Mouse (Mus musculus) stomach, postnatal 0 days (tissue): Measurements from ENCODE around the gene Car4. TPM values are rescaled to one million over a fixed set of nuclear protein-coding genes. Genes with fewer than 3 reads are reported as not detected.

Source experiments
- ATAC-seq: fragments of 200-750 bp; cut with Nextera tagmentation; 2 replicates; pipeline ENCODE4 v1.8.0; 2017; ENCODE audit not compliant: low FRiP score, low TSS enrichment
- DNase-seq: peaks from one replicate; pipeline ENCODE4 v3.0.0-alpha.2; 2016; ENCODE audit warnings: low spot score
- H3K27ac ChIP-seq: fragments of 300-500 bp; sonication (generic); replicated peaks from 2 replicates; pipeline ENCODE4 v1.5.1; 2014; ENCODE audit warnings: mild to moderate bottlenecking, control low read depth
- H3K27me3 ChIP-seq: fragments of 300-500 bp; sonication (generic); 2 replicates; pipeline ENCODE4 v1.6.1; 2014; ENCODE audit warnings: low read length; ENCODE audit not compliant: control insufficient read depth, insufficient read depth
- H3K36me3 ChIP-seq: fragments of 300-500 bp; sonication (generic); 2 replicates; pipeline ENCODE4 v1.6.1; 2014; ENCODE audit warnings: low read length, mixed read lengths; ENCODE audit not compliant: control insufficient read depth, insufficient read depth
- H3K4me1 ChIP-seq: fragments of 300-500 bp; sonication (generic); replicated peaks from 2 replicates; pipeline ENCODE4 v1.6.1; 2014; ENCODE audit warnings: antibody characterized with exemption; ENCODE audit not compliant: control insufficient read depth, insufficient read depth
- H3K4me2 ChIP-seq: fragments of 300-500 bp; sonication (generic); replicated peaks from 2 replicates; pipeline ENCODE4 v1.6.1; 2014; ENCODE audit warnings: low read depth, mild to moderate bottlenecking, control low read depth, moderate library complexity
- H3K4me3 ChIP-seq: fragments of 300-500 bp; sonication (generic); 2 replicates; pipeline ENCODE4 v1.5.1; 2014; ENCODE audit warnings: low read depth, low read length, control low read depth
- H3K9ac ChIP-seq: fragments of 300-500 bp; sonication (generic); 2 replicates; pipeline ENCODE4 v1.6.1; 2014; ENCODE audit warnings: mild to moderate bottlenecking, low read length, control low read depth, mixed read lengths
- H3K9me3 ChIP-seq: fragments of 300-500 bp; sonication (generic); 2 replicates; pipeline ENCODE4 v1.6.1; 2016; ENCODE audit warnings: low read length; ENCODE audit not compliant: control insufficient read depth
- CTCF ChIP-seq: IDR thresholded peaks from 2 replicates; pipeline ENCODE4 v1.5.1; 2016; ENCODE audit warnings: antibody characterized with exemption, low read depth, mild to moderate bottlenecking, moderate library complexity
- EP300 ChIP-seq: optimal IDR thresholded peaks from 2 replicates; pipeline ENCODE3; 2016; ENCODE audit warnings: antibody characterized with exemption
- WGBS: fragments of 180-500 bp; shearing (Covaris S2); extraction: QIAGEN DNeasy Blood & Tissue Kit; methylation state at CpG from one replicate; pipeline ENCODE4 v1.1.7; 2014; 5-methylcytosine and 5-hydroxymethylcytosine counted together
- polyA plus RNA-seq: library from polyadenylated mRNA; unstranded; fragments of >200 nt; fragmentation: Nextera tagmentation; extraction: Ambion mirVana; gene quantifications from 2 replicates; pipeline ENCODE4 v1.2.1, GENCODE M21; 2015

The Car4 gene
- 1.3 and 1.5 TPM in 2 replicates for polyA plus RNA-seq

GRCm38 (mm10) chr11:84957591-84958270 is at the start of gene Car4:
TSS of gene Car4 (plus strand) at chr11:84957786.
- no peaks in the 10 kb centered on the region for H3K9me3 ChIP-seq
- no peak within 1 kb of the TSS for H3K9ac ChIP-seq
- H3K27ac ChIP-seq: no peak within 1 kb of the TSS
- WGBS: 1% methylated on average over 46 of the region's 49 CpGs
- peak within 1 kb of the TSS; percentile 17; the same call in 1 of the 2 replicates for H3K4me3 ChIP-seq
- TF ChIP-seq EP300: no peak
- ATAC-seq: no peak
- 0 out of 2 replicates have a peak, but pooled peaks cover 2% of the 10 kb centered on the region for H3K4me1 ChIP-seq
- no peaks in the 10 kb centered on the region for H3K27me3 ChIP-seq
- DNase-seq: peak; percentile 17
- H3K4me2 ChIP-seq: peak within 1 kb of the TSS; percentile 23
- H3K36me3 ChIP-seq: no peaks in the 10 kb centered on the region

GRCm38 (mm10) chr11:84908480-84908879 is 49.1 kb upstream of the Car4 start:
- DNase-seq (no peak), ATAC-seq (no peak)
- H3K9me3 ChIP-seq: no peaks in the 10 kb centered on the region
- no peak for TF ChIP-seq CTCF
- no peak for TF ChIP-seq EP300
- no peak overlapping the region for H3K9ac ChIP-seq
- no peak overlapping the region for H3K4me2 ChIP-seq
- H3K4me1 ChIP-seq: no peaks in the 10 kb centered on the region
- WGBS: 88% methylated on average over 6 of the region's 6 CpGs
- no peaks in the 10 kb centered on the region for H3K27me3 ChIP-seq
- H3K27ac ChIP-seq: no peak overlapping the region
- H3K4me3 ChIP-seq: no peak overlapping the region
- H3K36me3 ChIP-seq: peaks cover 19% of the 10 kb centered on the region

GRCm38 (mm10) chr11:84910411-84910810 is 47.2 kb upstream of the Car4 start:
- 78% methylated on average over 4 of the region's 4 CpGs for WGBS
- no peak overlapping the region for H3K4me3 ChIP-seq
- H3K36me3 ChIP-seq: peaks cover 15% of the 10 kb centered on the region
- no peak for ATAC-seq
- no peaks in the 10 kb centered on the region for H3K27me3 ChIP-seq
- no peaks in the 10 kb centered on the region for H3K4me1 ChIP-seq
- no peak overlapping the region for H3K4me2 ChIP-seq
- no peak for DNase-seq
- H3K27ac ChIP-seq: no peak overlapping the region
- H3K9me3 ChIP-seq: no peaks in the 10 kb centered on the region
- TF ChIP-seq EP300: no peak
- TF ChIP-seq CTCF: no peak
- H3K9ac ChIP-seq: no peak overlapping the region

- DNase-seq: no peak
- Histone ChIP-seq H3K9me3 (no peaks in the 10 kb centered on the region), H3K4me3 (no peak overlapping the region), H3K36me3 (peaks cover 14% of the 10 kb centered on the region), H3K27me3 (no peaks in the 10 kb centered on the region), H3K9ac (no peak overlapping the region), H3K4me2 (no peak overlapping the region), H3K27ac (no peak overlapping the region), H3K4me1 (no peaks in the 10 kb centered on the region)
- no peak for ATAC-seq
- WGBS: 83% methylated on average over 5 of the region's 5 CpGs
- TF ChIP-seq EP300 (no peak), CTCF (peak; percentile 15; the same call in 1 of the 2 replicates)
Observed at GRCm38 (mm10) chr11:84914673-84915072, 42.9 kb upstream of the Car4 start.

GRCm38 (mm10) chr11:84916053-84916702 is 41.4 kb upstream of the Car4 start, which contains the start of gene Znhit3:
TSS of gene Znhit3 (minus strand) at chr11:84916366.
- no peaks in the 10 kb centered on the region for H3K9me3 ChIP-seq
- no peaks in the 10 kb centered on the region for H3K4me1 ChIP-seq
- peaks cover 7% of the 10 kb centered on the region; the same call in 1 of the 2 replicates for H3K36me3 ChIP-seq
- WGBS: 4% methylated on average over 34 of the region's 34 CpGs
- peak within 1 kb of the TSS; percentile 75 for H3K4me3 ChIP-seq
- H3K9ac ChIP-seq: peak within 1 kb of the TSS; percentile 83
- TF ChIP-seq CTCF: peak; percentile 26; the same call in 1 of the 2 replicates
- TF ChIP-seq EP300: no peak
- no peak within 1 kb of the TSS for H3K27ac ChIP-seq
- H3K4me2 ChIP-seq: peak within 1 kb of the TSS; percentile 87
- peak; percentile 93 for ATAC-seq
- DNase-seq: peak; percentile 83
- H3K27me3 ChIP-seq: no peaks in the 10 kb centered on the region
